Mouse (Mus musculus) c-Kit-negative CD71-positive TER-119-positive erythroid progenitor cells, embryonic 14.5 days (primary cell): Measurements from ENCODE around the gene Galp.
A peak's percentile ranks its signal among the peaks of the same experiment; 100 is the strongest.
"Not testable (repeated sequence)": the region's sequence is repeated elsewhere in the genome, so short reads cannot be mapped to it uniquely, and the experiment has no call there.

Source experiments
- DNase-seq: peaks from one replicate; pipeline ENCODE4 v3.0.0-alpha.2; 2013; ENCODE audit warnings: low read depth, low spot score

Galp gene

GRCm38 (mm10) chr7:6174365-6174987, 22.4 kb upstream of the Galp start:
- DNase-seq: not testable (repeated sequence)

- DNase-seq: no peak
These were observed 17.9 kb upstream of the Galp start for GRCm38 (mm10) chr7:6179013-6179412.

DNA sequence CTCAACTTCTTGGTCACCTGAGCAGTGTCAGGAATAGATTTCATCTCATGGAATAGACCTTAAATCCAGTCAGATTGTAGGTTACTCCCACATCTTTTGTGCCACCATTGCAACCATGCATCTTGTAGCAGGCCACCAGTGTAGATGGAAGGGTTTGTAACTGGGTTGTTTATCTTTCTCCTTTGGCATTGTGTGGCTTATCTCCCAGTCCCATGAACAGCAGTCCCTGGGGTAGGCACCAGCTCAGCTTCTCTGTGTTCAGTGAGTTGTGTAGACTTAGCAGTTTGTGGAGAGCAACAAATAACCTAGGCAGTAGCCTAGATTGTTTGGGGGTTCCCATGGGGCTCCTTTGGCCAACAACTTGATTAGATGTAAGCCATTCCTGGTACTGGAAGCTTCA, 14.0 kb upstream of the Galp start:
- no peak for DNase-seq

DNA sequence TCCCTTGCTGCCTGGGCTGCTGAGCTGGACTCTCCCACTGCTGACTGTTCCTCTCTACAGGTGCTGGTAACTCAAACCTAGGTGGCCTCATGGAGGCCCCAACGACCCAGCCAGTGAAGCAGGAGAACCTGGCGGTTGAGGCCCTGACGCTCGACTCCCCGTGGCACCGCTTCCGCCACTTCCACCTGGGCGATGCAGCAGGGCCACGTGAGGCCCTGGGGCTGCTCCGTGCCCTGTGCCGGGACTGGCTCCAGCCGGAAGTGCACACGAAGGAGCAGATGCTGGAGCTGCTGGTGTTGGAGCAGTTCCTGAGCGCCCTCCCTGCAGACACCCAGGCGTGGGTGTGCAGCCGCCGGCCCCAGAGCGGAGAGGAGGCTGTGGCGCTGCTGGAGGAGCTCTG, 13.1 kb upstream of the Galp start:
- DNase-seq: no peak

DNA sequence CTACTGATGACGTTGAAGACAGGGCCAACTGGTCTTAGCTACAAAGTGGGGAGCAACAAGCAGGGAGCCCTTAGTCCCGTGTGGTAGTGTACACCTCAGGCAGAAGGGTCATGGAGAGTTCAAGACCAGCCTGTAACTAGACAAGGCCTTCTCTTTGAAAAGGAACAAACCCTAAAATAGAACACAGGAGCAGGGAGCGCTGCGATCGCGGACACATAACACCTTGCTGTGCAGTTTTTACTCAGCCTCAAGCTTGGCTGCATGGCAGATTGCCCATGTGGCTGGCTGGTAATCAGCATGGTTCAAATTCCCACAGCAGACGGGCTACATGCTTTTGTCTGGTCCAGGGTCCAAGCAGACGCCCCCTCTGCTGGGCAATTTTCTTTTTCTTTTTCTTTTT, 12.4 kb upstream of the Galp start:
- DNase-seq: no peak

GRCm38 (mm10) chr7:6185391-6185790, 11.5 kb upstream of the Galp start:
- no peak for DNase-seq

- no peak for DNase-seq
These were observed 10.7 kb upstream of the Galp start for GRCm38 (mm10) chr7:6186176-6186575.

- no peak for DNase-seq
These were observed 10.1 kb upstream of the Galp start for GRCm38 (mm10) chr7:6186756-6187155.

- DNase-seq: no peak
These were observed 7.3 kb upstream of the Galp start for GRCm38 (mm10) chr7:6189542-6189941.

GRCm38 (mm10) chr7:6191376-6191775, 5.5 kb upstream of the Galp start:
- DNase-seq: peak; percentile 46

DNA sequence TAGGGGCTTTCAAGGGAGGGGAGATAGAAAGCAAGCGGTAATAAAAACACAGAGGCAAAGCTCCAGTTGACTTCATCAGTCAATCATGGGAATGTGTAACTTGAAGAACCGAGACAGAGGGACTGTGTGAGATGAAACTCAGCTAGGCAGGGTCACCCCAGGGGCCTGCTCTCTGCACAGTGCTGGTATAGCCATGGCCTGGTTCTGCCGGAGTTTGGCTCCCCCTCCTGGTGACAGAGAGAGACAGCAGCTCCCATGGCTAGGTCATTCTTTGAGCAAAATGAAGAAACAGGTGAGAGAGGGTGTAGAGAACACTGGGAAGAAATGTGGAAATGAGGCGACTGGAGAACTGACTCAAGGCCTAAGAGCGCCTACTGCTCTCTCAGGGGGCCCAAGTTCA, 2.8 kb upstream of the Galp start:
- DNase-seq: peak; percentile 11

DNA sequence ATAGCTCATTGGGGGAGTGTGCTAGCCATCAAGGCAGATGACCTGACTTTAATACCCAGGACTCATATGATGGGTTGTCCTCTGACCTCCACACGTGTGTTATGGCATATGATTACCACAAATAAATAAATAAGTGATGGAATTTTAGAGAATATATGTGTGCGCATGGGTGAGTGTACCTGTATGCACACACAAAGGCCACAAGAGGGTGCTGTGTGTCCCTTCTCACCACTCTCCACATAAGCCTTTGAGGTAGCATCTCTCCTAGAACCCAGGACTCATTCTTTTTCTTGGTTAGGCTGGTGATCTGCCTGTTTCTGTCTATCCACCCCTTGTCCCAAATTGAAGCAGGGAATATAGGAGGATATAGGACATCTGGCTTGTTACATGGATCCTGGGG, 1.1 kb upstream of the Galp start:
- no peak for DNase-seq

GRCm38 (mm10) chr7:6204200-6204599, 7.3 kb downstream of the Galp start:
- DNase-seq: no peak

DNA sequence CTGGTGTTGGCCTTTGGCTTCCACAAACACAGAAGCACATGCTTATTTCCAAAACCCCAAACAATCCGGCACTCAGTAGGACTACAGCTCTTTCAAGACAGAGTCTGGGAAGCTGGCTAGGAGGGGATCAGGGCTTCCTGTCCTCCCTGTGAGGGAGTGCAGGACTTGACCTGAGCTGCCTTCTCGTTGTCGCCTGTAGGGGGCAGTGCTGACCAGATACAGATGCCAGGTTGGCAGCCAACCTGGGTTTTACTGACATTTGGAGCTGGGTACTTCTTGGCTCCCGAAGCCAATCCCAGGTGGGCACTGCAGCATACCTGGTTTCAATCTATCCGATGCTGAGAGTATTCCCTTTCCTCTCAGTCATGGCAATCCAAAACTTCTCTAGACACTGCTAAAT, 16.3 kb downstream of the Galp start:
- peak; percentile 4 for DNase-seq

- not testable (repeated sequence) for DNase-seq
These were observed 17.8 kb downstream of the Galp start for GRCm38 (mm10) chr7:6214691-6215090.

GRCm38 (mm10) chr7:6220147-6220546, 23.3 kb downstream of the Galp start:
- no peak for DNase-seq

GRCm38 (mm10) chr7:6221978-6222377, 25.1 kb downstream of the Galp start, which contains the start of gene Zscan5b:
Zscan5b (plus strand) TSS chr7:6222278.
- DNase-seq: no peak

- DNase-seq: not testable (repeated sequence)
These were observed 31.6 kb downstream of the Galp start for GRCm38 (mm10) chr7:6228491-6228890.

DNA sequence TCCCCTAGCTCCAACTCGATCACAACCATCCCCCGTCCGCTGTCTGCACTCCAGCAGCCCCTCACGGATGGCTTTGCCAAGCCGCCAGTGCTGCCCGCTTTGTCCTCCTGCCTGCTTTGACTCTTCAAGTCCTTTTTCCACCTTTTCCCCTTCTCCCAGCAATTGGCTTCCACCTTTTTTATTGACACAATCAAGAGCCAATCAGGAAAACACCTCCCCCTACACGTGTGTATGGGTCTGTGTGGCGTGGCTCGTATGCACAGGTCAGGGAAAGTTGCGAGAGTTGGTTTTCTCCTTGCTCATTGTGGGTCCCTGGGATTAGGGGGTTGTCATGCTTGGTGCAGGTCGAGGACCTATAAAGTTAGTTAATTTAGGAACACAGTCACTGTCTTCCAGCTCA, 42.9 kb downstream of the Galp start:
- no peak for DNase-seq

- peak; percentile 24 for DNase-seq
These were observed 44.0 kb downstream of the Galp start for GRCm38 (mm10) chr7:6240841-6241425.

DNA sequence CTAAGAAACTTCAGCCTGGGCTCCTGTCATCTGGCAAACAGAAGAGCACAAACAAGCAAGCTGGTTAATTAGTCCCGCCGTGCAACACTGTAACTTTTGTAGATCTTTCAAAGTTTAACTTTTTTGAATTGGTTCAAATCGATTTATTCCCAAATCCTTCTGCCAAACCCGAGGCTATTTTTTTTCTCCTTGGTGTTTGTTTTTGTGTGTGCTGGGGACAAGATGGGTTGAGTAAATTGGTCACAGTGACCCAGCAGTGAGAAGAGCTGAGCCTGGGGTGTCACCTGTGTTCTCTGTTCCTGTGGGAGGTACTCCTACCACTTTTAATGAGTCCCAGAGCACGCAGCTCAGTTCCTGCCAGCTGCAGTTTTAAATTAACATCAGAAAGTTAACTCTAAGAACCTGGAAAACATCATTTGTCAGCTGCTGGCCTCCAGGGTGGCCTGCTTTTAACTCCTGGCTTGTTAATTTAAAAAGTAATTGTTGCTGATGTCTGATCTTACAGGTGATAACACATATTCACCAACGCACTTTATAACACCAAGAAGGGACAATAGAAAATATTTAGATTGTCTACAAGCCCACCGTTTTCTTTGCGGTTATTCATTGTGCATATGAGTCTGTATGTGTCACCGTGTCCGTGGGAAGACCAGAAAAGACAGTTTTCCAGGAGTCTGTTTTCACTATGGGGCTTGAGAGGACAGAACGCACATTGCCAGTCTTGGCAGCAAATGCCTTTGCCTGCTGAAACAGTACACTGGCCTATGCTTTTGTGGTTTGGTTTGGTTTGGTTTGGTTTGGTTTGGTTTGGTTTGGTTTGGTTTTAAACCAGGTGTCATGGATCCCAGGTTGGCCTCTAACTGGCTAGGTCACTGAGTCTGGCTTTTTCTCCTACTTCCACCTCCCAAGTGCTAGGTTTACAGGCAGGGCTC, 47.7 kb downstream of the Galp start:
- no peak for DNase-seq

DNA sequence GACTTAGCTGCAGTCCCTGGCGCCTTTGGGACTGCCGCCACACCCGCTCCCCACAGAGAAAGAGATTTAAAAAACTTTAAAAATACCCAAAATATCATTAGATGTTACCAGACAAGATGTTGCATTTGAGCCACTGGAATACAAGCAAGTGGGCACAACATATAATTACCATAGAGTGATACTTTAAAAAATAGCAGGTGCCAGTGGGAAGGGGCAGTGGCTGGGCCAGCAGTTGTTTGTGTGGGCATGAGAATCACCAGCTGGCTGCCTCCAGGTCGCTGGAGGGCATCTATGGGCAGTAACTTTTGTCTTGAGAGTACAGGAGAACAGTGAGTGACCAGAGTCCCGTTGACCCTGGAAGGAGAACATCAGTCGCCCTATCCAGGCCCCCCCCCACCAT, 55.5 kb downstream of the Galp start, which contains the start of gene Epp13:
Epp13 (plus strand) TSS at position 301 of the 400 bp plus-strand sequence.
- no peak for DNase-seq
